Mouse (Mus musculus): Measurements from ENCODE around the gene Fbxl14.

Fbxl14 gene

GRCm38 (mm10) chr6:119491997-119492629, 12.6 kb downstream of the Fbxl14 start:
- in situ Hi-C loops (cut with MboI, MseI) = loop anchor here in 1 of 2 experiments (10.0 kb wide), 1 partner anchor 723 kb away; no protein-coding TSS in a partner anchor

- in situ Hi-C loops (cut with MboI, MseI) = loop anchor here in 1 of 2 experiments (10.0 kb wide), 1 partner anchor 722 kb away; no protein-coding TSS in a partner anchor
These were observed 13.2 kb downstream of the Fbxl14 start for GRCm38 (mm10) chr6:119492630-119493014.

- in situ Hi-C loops (cut with MboI, MseI) = loop anchor here in 1 of 2 experiments (5.0 to 10.0 kb wide), 2 partner anchors 418 to 716 kb away; no protein-coding TSS in a partner anchor
These were observed 19.8 kb downstream of the Fbxl14 start for GRCm38 (mm10) chr6:119499271-119499670.

- in situ Hi-C loops (cut with MboI, MseI) = no loop called here
These were observed 20.6 kb downstream of the Fbxl14 start for GRCm38 (mm10) chr6:119500086-119500485.

GRCm38 (mm10) chr6:119502031-119502430, 22.6 kb downstream of the Fbxl14 start:
- in situ Hi-C loops (cut with MboI, MseI) = no loop called here

GRCm38 (mm10) chr6:119504756-119505155, 25.3 kb downstream of the Fbxl14 start:
- in situ Hi-C loops (cut with MboI, MseI) = no loop called here

- in situ Hi-C loops (cut with MboI, MseI) = no loop called here
These were observed 26.2 kb downstream of the Fbxl14 start for GRCm38 (mm10) chr6:119505525-119506225.

- in situ Hi-C loops (cut with MboI, MseI) = no loop called here
These were observed 28.8 kb downstream of the Fbxl14 start for GRCm38 (mm10) chr6:119508221-119508620.

- in situ Hi-C loops (cut with MboI, MseI) = no loop called here
These were observed 29.3 kb downstream of the Fbxl14 start for GRCm38 (mm10) chr6:119508634-119509375.

- in situ Hi-C loops (cut with MboI, MseI) = no loop called here
These were observed 30.1 kb downstream of the Fbxl14 start for GRCm38 (mm10) chr6:119509437-119510037.

- in situ Hi-C loops (cut with MboI, MseI) = no loop called here
These were observed 33.2 kb downstream of the Fbxl14 start for GRCm38 (mm10) chr6:119512701-119513100.

GRCm38 (mm10) chr6:119513452-119513851, 34.0 kb downstream of the Fbxl14 start:
- in situ Hi-C loops (cut with MboI, MseI) = no loop called here

GRCm38 (mm10) chr6:119514085-119514484, 34.6 kb downstream of the Fbxl14 start:
- in situ Hi-C loops (cut with MboI, MseI) = no loop called here

GRCm38 (mm10) chr6:119520731-119521130, 41.3 kb downstream of the Fbxl14 start:
- in situ Hi-C loops (cut with MboI, MseI) = no loop called here

GRCm38 (mm10) chr6:119521482-119521900, 42.0 kb downstream of the Fbxl14 start:
- in situ Hi-C loops (cut with MboI, MseI) = no loop called here

GRCm38 (mm10) chr6:119521931-119522391, 42.5 kb downstream of the Fbxl14 start:
- in situ Hi-C loops (cut with MboI, MseI) = no loop called here

GRCm38 (mm10) chr6:119526498-119526897, 47.0 kb downstream of the Fbxl14 start:
- in situ Hi-C loops (cut with MboI, MseI) = no loop called here

- in situ Hi-C loops (cut with MboI, MseI) = no loop called here
These were observed 50.2 kb downstream of the Fbxl14 start for GRCm38 (mm10) chr6:119529659-119530058.

Data from T-helper 17 cell (primary cell).